Mouse (Mus musculus): Measurements from ENCODE around the gene Srcin1. TPM values are rescaled to one million over a fixed set of nuclear protein-coding genes. Genes with fewer than 3 reads are reported as not detected.

Gene Srcin1
- polyA plus RNA-seq, 1 experiment, result 0.32 TPM

GRCm38 (mm10) chr11:97602223-97602622 lies 26.2 kb upstream of the Srcin1 start:
- no peaks in the 10 kb centered on the region for H3K27me3 ChIP-seq (ENCODE audit: control insufficient read depth, insufficient read depth, low read length)
- 65% methylated on average over 6 of the region's 6 CpGs for WGBS

GRCm38 (mm10) chr11:97599104-97599503 lies 23.1 kb upstream of the Srcin1 start:
- no peak for DNase-seq
- WGBS, result 91% methylated on average over 8 of the region's 8 CpGs
- Histone ChIP-seq H3K36me3 (ENCODE audit: control insufficient read depth, insufficient read depth, low read length) (no peaks in the 10 kb centered on the region), H3K4me3 (ENCODE audit: control insufficient read depth, insufficient read depth, low read length) (no peak overlapping the region), H3K27ac (ENCODE audit: control insufficient read depth, insufficient read depth, low read length) (no peak overlapping the region), H3K27me3 (ENCODE audit: control insufficient read depth, insufficient read depth, low read length) (no peaks in the 10 kb centered on the region), H3K4me1 (replicated peaks; ENCODE audit: control insufficient read depth, insufficient read depth, low read length) (peaks cover 3% of the 10 kb centered on the region; the same call in 1 of the 2 replicates)
- TF ChIP-seq POLR2A (IDR thresholded peaks at IDR 0.05; ENCODE audit: control insufficient read depth, extremely low read depth, insufficient read depth, low read length, poor library complexity), result no peak
- TF ChIP-seq CTCF (IDR thresholded peaks at IDR 0.05; ENCODE audit: borderline replicate concordance, control insufficient read depth, extremely low read depth, insufficient read depth, low read length, poor library complexity), result no peak

More at GRCm38 (mm10) chr11:97602223-97602622, 26.2 kb upstream of the Srcin1 start:
- no peaks in the 10 kb centered on the region for H3K36me3 ChIP-seq (ENCODE audit: control insufficient read depth, insufficient read depth, low read length)
- no peak overlapping the region for H3K4me3 ChIP-seq (ENCODE audit: control insufficient read depth, insufficient read depth, low read length)
- DNase-seq, result no peak
- peaks cover 3% of the 10 kb centered on the region; the same call in 1 of the 2 replicates for H3K4me1 ChIP-seq (replicated peaks; ENCODE audit: control insufficient read depth, insufficient read depth, low read length)
- H3K27ac ChIP-seq (ENCODE audit: control insufficient read depth, insufficient read depth, low read length), result no peak overlapping the region
- TF ChIP-seq POLR2A (IDR thresholded peaks at IDR 0.05; ENCODE audit: control insufficient read depth, extremely low read depth, insufficient read depth, low read length, poor library complexity), result no peak
- no peak for TF ChIP-seq CTCF (IDR thresholded peaks at IDR 0.05; ENCODE audit: borderline replicate concordance, control insufficient read depth, extremely low read depth, insufficient read depth, low read length, poor library complexity)

- 91% methylated on average over 10 of the region's 10 CpGs for WGBS
- Histone ChIP-seq H3K27ac (ENCODE audit: control insufficient read depth, insufficient read depth, low read length) (no peak overlapping the region), H3K27me3 (ENCODE audit: control insufficient read depth, insufficient read depth, low read length) (no peaks in the 10 kb centered on the region), H3K4me3 (ENCODE audit: control insufficient read depth, insufficient read depth, low read length) (no peak overlapping the region), H3K4me1 (replicated peaks; ENCODE audit: control insufficient read depth, insufficient read depth, low read length) (no peaks in the 10 kb centered on the region), H3K36me3 (ENCODE audit: control insufficient read depth, insufficient read depth, low read length) (no peaks in the 10 kb centered on the region)
- DNase-seq, result no peak
- TF ChIP-seq CTCF (IDR thresholded peaks at IDR 0.05; ENCODE audit: borderline replicate concordance, control insufficient read depth, extremely low read depth, insufficient read depth, low read length, poor library complexity) (no peak), POLR2A (IDR thresholded peaks at IDR 0.05; ENCODE audit: control insufficient read depth, extremely low read depth, insufficient read depth, low read length, poor library complexity) (no peak)
These were observed 22.1 kb upstream of the Srcin1 start for GRCm38 (mm10) chr11:97597945-97598691.

GRCm38 (mm10) chr11:97594136-97594535 lies 18.1 kb upstream of the Srcin1 start:
- Histone ChIP-seq H3K27me3 (ENCODE audit: control insufficient read depth, insufficient read depth, low read length) (no peaks in the 10 kb centered on the region), H3K4me1 (replicated peaks; ENCODE audit: control insufficient read depth, insufficient read depth, low read length) (no peaks in the 10 kb centered on the region), H3K4me3 (ENCODE audit: control insufficient read depth, insufficient read depth, low read length) (no peak overlapping the region), H3K36me3 (ENCODE audit: control insufficient read depth, insufficient read depth, low read length) (no peaks in the 10 kb centered on the region), H3K27ac (ENCODE audit: control insufficient read depth, insufficient read depth, low read length) (no peak overlapping the region)
- TF ChIP-seq CTCF (IDR thresholded peaks at IDR 0.05; ENCODE audit: borderline replicate concordance, control insufficient read depth, extremely low read depth, insufficient read depth, low read length, poor library complexity) (no peak), POLR2A (IDR thresholded peaks at IDR 0.05; ENCODE audit: control insufficient read depth, extremely low read depth, insufficient read depth, low read length, poor library complexity) (no peak)
- DNase-seq, result no peak
- WGBS, result 70% methylated on average over 6 of the region's 6 CpGs

- Histone ChIP-seq H3K4me3 (ENCODE audit: control insufficient read depth, insufficient read depth, low read length) (no peak overlapping the region), H3K36me3 (ENCODE audit: control insufficient read depth, insufficient read depth, low read length) (no peaks in the 10 kb centered on the region), H3K4me1 (replicated peaks; ENCODE audit: control insufficient read depth, insufficient read depth, low read length) (no peaks in the 10 kb centered on the region), H3K27me3 (ENCODE audit: control insufficient read depth, insufficient read depth, low read length) (no peaks in the 10 kb centered on the region), H3K27ac (ENCODE audit: control insufficient read depth, insufficient read depth, low read length) (no peak overlapping the region)
- TF ChIP-seq POLR2A (IDR thresholded peaks at IDR 0.05; ENCODE audit: control insufficient read depth, extremely low read depth, insufficient read depth, low read length, poor library complexity), result no peak
- no peak for TF ChIP-seq CTCF (IDR thresholded peaks at IDR 0.05; ENCODE audit: borderline replicate concordance, control insufficient read depth, extremely low read depth, insufficient read depth, low read length, poor library complexity)
- no peak for DNase-seq
- 19% methylated on average over 5 of the region's 5 CpGs for WGBS
These were observed 15.9 kb upstream of the Srcin1 start for GRCm38 (mm10) chr11:97591910-97592309.

- H3K4me3 ChIP-seq (ENCODE audit: control insufficient read depth, insufficient read depth, low read length), result no peak overlapping the region
- TF ChIP-seq POLR2A (IDR thresholded peaks at IDR 0.05; ENCODE audit: control insufficient read depth, extremely low read depth, insufficient read depth, low read length, poor library complexity) (no peak), CTCF (IDR thresholded peaks at IDR 0.05; ENCODE audit: borderline replicate concordance, control insufficient read depth, extremely low read depth, insufficient read depth, low read length, poor library complexity) (no peak)
- H3K4me1 ChIP-seq (replicated peaks; ENCODE audit: control insufficient read depth, insufficient read depth, low read length), result no peaks in the 10 kb centered on the region
- 89% methylated on average over 24 of the region's 24 CpGs for WGBS
- no peak for DNase-seq
- H3K27me3 ChIP-seq (ENCODE audit: control insufficient read depth, insufficient read depth, low read length), result no peaks in the 10 kb centered on the region
- H3K36me3 ChIP-seq (ENCODE audit: control insufficient read depth, insufficient read depth, low read length), result no peaks in the 10 kb centered on the region
- H3K27ac ChIP-seq (ENCODE audit: control insufficient read depth, insufficient read depth, low read length), result no peak overlapping the region
These were observed 14.4 kb upstream of the Srcin1 start for GRCm38 (mm10) chr11:97590227-97590960.
